Mouse (Mus musculus): ENCODE measurements around the gene Trappc6b. TPM values are rescaled to one million over a fixed set of nuclear protein-coding genes. Genes with fewer than 3 reads are reported as not detected.
A peak's percentile ranks its signal among the peaks of the same experiment; 100 is the strongest.
"Not testable (repeated sequence)": the region's sequence is repeated elsewhere in the genome, so short reads cannot be mapped to it uniquely, and the experiment has no call there.

The Trappc6b gene
- total RNA-seq, 2 experiments from 2014 or later: 29.9 to 33.7 TPM

DNA sequence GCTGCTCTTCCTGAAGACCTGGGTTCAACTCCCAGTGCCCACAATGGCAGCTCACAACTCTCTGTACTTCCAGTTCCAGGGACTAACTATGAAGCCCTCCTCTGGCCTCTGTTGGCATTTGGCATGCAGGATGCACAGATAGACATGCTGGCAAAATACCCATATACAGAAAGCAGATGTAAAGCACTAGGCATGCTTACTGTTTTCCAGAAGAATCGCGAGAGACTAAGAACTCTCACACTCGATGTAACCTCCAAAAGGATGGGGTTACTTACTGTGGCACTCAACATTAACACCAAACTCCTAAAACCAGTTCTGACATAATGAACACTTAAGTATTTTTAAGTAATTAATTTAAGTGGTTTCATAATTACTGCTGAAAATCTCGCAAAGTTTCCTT is 950 bp downstream of the Trappc6b start:
- DNase-seq: no peak
- intact Hi-C loops (cut with DNase I; ENCODE audit: low total_unique reads): loop anchor here (10.0 kb wide), 1 partner anchor 74 kb away; no protein-coding TSS in a partner anchor

DNA sequence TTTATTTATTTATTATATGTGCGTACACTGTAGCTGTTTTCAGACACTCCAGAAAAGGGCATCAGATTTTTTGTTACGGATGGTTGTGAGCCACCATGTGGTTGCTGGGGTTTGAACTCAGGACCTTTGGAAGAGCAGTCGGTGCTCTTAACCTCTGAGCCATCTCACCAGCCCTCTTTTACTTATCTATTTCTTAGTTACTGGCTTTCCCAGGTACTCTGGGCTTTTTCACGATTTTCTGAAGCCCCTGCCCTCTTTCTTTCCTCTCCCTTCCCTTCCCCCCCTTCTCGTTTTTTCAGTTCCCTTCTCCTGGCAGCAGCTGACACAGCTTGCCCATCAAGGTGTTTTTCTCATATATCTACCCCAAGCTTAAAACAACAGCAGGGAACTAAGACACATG is 3.0 kb downstream of the Trappc6b start:
- intact Hi-C loops (cut with DNase I; ENCODE audit: low total_unique reads); DNase-seq: not testable (repeated sequence)

DNA sequence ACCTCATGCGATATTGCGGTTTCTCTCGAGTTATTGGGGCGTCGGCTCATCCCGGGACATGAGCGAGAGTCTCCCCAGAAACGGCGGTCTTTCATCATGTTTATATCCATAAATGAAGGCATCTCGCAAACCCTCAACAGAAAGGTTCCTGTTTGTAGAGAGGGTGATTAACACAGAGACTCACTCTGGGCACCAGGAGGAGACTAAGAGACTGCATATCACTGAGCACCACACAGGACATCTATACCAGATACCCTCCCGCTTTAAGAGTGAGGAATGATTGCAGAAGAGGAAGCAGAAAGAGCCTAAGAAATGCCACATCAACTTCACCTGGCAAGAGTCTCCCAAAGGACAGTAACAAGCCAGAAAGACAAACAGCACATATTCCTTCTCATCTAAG is 5.0 kb downstream of the Trappc6b start:
- intact Hi-C loops (cut with DNase I; ENCODE audit: low total_unique reads): no loop called here

DNA sequence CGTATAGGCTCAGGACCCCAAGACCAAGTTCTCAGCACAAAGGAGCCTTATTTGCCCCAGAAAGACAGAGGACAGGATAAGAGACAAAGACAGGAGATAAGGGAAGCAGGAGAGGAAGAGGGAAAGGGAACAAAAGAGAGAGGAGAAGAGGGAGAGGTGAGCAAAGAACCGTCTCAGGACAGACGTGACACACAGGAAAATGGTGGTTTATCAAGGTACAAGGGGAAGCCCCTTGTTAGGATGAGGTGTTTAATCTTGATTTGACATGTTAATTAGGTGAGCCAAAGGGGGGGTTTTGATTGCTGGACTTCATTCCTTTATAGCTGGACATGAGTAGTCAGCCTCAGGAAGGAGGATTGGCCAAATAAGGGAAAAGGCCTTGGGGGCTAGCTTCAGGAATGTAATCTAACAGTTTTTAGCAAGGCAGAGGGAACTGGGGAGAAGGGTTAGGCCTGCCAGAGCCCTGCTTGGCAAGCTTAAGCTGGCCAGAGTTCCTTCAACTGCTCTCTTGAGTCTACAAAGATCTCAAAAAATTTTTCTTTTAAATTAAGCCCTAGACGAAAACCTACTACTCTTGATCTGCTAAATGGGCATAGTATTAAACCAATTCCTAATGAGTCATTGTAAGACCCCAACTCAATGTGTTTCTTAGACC is 5.9 kb downstream of the Trappc6b start:
- intact Hi-C loops (cut with DNase I; ENCODE audit: low total_unique reads): no loop called here
- DNase-seq: no peak

More for the DNA sequence above, 5.0 kb downstream of the Trappc6b start:
- no peak for DNase-seq

DNA sequence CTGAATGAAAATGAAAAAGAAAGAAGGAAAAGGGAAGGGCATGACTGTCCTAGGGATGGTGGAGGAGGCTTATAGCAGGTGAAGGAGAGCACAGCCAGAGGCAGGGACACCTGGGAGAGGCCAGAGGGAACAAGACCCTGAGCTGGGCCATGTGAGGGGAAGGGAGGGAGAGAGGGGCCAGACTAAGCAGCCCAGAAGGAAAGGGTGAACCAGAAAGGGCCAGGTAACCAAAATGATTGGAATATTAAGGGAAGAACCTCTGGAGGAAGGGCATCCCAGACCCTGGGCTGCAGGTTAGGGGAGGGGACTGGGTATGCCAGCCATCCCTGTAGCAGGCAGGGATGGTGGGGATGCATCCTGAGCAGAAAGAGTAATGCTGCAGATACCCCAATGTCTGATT is 7.3 kb downstream of the Trappc6b start:
- no peak for DNase-seq
- intact Hi-C loops (cut with DNase I; ENCODE audit: low total_unique reads): no loop called here

DNA sequence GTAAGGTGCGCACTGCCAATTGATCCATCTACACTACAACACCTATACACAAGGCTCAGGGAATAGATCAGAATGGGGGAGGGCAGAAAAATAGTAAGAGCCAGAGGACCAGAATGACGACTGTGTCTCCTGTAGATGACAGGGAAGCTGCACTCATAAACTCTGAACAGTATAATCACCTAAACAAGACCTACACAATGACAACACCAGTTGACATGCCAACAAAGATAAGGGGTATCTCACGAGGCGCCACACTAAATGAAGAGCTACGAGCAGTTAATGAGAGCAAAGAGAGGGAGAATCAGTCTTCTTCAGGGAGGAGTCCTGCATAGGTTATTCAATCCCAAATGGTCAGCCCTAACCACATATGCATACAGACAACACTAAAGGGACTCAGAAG is 8.1 kb downstream of the Trappc6b start:
- DNase-seq: no peak
- intact Hi-C loops (cut with DNase I; ENCODE audit: low total_unique reads): no loop called here

DNA sequence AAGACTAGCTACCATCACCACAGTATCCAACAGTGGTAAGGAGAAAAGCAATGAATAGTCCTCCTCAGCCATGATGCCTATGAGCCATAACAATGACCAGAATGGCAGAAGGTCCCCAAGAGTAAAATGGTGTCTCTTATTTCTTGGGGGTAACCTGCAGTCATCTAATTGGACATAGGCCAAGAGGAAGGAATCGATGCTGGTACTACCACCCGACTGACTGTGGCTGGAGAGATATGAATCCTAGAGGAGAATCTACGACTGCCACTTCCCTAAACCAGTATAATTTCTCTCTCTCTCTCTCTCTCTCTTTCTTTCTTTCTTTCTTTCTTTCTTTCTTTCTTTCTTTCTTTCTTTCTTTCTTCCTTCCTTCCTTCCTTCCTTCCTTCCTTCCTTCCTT is 8.8 kb downstream of the Trappc6b start:
- intact Hi-C loops (cut with DNase I; ENCODE audit: low total_unique reads): no loop called here
- no peak for DNase-seq

DNA sequence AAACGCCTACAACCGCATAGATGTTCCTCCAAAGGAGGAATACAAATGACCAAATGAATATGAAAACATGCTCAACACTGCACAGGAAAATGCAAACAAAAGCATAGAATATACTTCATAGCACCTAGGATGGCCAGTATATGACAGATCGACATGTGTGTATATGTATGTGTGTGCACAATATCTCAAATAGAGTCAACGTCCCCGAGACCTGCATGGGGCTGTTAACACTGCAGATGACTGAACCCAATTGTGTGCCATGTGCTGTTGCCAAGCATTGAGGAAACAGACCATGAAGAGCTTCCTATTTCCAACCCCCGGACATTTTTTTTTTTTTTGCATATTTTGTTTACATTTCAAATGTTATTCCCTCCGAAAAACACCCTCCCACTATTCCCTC is 20.4 kb downstream of the Trappc6b start:
- intact Hi-C loops (cut with DNase I; ENCODE audit: low total_unique reads): no loop called here
- no peak for DNase-seq

DNA sequence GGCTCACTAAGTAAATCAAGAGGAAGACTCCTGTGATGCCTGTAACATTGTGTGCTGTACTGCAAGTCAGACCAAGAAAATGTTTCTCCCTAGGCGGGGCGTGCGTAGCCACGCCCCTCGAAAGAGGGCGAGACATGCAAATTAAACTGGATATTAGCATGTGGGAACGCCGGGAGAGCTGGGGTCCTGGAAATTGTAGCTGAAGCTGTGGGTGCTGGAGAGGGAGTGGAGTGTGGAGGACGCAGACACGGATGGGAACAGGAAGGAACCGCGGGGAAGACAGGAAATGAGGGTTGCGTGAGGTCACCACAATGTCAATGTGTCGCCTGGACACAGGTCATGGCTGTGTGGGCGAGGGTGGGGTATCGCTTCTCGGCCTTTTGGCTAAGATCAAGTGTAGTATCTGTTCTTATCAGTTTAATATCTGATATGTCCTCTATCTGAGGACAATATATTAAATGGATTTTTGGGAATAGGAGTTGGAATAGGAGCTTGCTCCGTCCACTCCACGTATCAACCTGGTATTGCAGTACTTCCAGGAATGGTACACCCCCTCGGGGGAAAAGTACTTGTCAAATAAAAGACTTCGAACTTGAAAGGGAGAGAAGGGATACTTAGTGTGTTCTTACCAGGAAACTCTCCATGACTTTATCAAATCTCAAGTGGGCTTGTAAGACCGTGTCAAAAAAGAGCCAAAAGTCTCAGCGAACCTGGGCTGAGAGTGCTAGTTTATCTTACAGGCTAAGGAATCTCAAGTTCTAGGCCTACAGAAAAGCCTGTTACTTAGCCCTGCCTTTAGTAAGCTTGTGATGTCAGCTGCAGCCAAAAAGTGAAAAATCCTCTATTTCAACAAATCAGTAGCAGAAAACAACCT is 21.1 kb downstream of the Trappc6b start:
- intact Hi-C loops (cut with DNase I; ENCODE audit: low total_unique reads): no loop called here
- DNase-seq: peak; percentile 6

DNA sequence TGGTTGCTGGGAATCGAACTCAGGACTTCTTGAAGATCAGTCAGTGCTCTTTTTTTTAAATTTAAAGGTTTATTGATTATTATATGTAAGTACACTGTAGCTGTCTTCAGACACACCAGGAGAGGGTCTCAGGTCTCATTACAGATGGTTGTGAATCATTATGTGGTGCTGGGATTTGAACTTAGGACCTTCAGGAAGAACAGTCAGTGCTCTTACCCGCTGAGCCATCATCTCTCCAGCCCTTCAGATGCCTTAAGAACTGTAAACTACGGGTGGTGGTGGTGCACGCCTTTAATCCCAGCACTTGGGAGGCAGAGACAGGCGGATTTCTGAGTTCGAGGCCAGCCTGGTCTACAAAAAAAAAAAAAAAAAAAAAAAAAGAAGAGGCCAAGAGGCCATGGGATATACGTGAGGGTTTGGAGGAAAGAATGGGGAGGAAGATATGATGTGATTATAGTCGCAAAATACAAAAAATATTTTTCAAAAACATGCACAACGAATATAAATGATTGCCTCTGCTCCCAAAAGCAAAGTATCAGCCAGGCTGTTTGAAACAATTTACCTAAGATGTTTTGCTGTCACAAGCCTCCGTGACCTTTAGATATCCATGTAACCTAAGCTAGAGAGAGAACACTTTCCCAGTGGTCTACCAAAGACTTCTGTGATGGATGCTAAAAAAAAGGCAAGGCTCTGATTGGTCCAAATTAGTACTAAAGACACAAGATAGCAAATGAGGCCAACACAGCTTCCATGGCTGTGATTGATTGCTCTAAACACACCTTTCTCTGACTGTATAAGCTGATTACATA is 21.9 kb downstream of the Trappc6b start:
- DNase-seq: no peak
- intact Hi-C loops (cut with DNase I; ENCODE audit: low total_unique reads): no loop called here

DNA sequence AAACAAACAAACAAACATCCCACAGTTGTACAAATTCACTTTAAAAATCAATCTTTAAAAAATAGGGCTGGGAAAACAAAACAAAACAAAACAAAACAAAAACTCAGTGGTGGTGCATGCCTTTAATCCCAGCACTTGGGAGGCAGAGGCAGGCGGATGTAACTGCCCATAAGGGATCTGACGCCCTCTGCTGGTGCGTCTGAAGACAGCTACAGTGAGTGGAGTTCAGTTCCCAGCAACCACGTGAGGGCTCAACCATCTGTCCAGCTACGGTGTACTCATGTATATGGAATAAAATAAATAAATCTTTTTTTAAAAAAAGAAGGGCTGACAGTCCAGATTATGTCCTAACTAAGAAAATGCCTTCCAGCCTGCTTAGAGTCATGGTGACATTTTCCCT is 29.2 kb downstream of the Trappc6b start:
- DNase-seq: no peak
- intact Hi-C loops (cut with DNase I; ENCODE audit: low total_unique reads): no loop called here

DNA sequence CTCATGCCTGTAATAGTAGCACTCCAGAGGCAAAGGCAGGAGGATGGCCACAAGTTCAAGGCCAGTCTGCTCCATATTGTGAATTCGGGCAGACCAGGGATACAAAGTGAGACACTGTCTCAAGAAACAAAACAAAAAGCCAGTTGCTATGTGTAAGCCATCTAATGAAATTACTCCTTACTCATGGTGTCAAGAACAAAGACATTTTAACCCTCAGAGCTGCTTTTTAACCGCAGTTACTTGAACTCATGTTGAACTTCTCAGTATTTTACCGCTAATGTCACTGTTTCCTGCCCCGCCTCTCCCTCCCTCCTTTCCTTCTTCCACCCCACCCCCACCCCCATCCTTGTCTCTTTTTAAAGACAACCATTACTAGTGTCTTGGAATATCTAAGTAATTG is 40.0 kb downstream of the Trappc6b start:
- intact Hi-C loops (cut with DNase I; ENCODE audit: low total_unique reads): no loop called here
- DNase-seq: no peak

DNA sequence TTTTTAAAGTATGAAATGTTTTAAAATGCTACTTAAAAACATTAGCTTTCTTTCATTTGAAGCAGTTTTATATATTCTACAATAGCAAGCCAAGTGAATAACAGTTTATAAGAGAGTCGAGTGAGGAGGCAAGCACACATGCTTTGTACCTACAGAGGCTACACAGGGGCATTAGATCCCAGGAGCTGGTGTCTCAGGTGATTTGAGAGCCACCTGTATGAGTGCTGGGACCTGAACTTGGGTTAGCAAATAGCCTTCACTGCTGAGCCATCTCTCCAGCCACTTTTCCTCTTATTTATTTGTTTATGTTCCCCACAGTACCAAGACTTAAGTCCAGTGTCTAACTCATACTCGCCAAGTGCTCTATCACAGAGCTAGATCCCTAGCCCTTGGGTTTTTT is 41.4 kb downstream of the Trappc6b start:
- DNase-seq: no peak
- intact Hi-C loops (cut with DNase I; ENCODE audit: low total_unique reads): no loop called here

DNA sequence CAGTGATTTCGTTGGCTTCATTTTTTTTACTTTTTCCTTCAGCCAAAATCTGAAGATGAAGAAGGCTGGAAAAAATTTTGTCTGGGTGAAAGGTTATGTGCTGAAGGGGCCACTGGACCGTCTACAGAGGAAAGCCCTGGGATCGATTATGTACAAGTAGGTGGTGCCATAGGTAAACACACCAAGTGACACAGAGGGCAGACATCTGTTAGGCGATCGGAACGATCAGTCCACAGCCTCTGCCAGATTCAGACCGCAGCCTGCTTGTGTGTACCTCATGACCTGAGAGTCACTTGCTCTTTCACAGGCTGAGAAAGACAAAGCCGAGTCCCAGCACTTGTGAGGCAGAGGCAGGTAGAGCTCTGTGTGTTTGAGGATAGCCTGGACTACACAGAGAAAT is 43.3 kb downstream of the Trappc6b start:
- intact Hi-C loops (cut with DNase I; ENCODE audit: low total_unique reads): no loop called here
- DNase-seq: no peak

DNA sequence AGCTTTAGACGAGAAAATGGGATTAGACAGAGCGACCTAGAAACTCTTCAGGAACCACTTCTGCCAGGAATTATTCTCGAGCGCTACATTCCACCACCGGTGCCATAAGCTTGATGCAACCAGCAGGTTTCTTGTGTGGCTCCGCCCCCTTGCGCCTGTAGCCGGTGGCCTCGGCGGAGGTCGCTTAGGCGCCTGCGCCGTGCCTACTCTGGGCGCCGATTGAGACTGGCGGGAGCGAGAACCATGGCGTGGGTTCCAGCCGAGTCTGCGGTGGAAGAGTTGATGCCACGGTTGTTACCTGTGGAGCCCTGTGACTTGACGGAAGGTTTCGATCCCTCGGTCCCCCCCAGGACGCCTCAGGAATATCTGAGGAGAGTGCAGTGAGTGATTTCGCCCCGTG is 48.0 kb downstream of the Trappc6b start, which contains the start of gene Gemin2:
Gene Gemin2, plus strand, starts transcription at position 160 of the 400 bp plus-strand sequence.
- DNase-seq: peak; percentile 93
- intact Hi-C loops (cut with DNase I; ENCODE audit: low total_unique reads): no loop called here

DNA sequence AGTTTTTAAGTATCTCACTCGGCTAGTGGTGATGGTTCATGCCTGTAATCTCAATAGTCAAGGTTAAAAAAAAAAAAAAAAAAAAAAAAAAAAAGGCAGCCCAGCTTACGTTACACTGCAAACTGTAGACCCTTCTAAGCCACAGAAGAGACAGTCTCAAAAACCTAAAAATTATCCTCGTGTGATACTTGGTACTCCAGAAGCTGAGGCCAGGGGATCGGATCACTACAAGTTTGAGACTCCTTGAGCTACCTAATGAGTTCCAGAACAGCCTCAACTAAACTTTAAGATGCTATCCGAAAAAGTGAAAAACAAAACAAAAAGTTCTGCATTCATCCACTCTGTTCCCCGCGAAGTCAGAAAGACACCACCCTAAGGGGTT is 48.6 kb downstream of the Trappc6b start:
- no peak for DNase-seq
- intact Hi-C loops (cut with DNase I; ENCODE audit: low total_unique reads): no loop called here

DNA sequence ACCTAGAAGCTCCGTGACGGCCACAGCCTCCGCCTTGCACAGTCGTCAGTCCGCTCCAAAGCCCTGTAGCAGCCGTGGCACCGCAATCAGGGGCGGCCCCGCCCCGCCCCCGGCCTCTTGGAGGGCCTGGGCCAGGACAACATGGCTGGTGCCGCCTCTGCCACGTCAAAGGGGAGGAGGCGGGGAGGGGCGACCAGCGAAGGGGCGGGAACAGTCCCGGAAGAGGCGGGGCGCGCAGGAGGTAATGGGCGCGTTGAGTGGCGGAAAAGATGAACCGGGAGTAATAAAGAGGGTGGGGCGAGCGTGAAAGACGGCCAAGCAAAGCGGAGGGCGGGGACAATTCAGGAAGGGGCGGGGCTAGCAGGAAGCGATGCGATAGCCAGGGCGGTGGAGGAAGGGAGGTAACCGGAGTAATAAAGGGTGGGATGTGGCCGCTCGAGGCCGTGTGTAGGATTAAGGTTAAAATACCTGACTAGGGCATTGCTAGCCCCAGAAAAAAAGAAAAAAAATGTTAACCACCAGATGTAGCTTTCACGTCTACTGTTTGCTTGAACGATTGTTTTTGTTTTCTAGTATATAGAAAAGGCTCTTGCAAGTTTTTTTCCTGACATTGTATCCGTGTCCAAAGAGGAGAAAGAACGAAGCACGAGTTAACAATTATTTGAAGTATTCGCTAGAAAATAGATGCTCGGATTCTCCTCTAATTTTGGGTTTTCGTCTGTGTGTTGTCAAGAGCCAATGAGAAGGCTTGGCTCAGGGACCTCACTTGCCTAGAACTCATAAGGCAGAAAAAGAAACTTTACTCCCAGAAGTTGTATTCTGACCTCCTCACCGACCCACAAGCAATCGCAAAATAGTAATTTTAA is 49.2 kb downstream of the Trappc6b start, which contains the start of gene Sec23a:
Gene Sec23a, minus strand, starts transcription at position 174 of the 866 bp plus-strand sequence.
- DNase-seq: peak; percentile 98
- intact Hi-C loops (cut with DNase I; ENCODE audit: low total_unique reads): no loop called here

DNA sequence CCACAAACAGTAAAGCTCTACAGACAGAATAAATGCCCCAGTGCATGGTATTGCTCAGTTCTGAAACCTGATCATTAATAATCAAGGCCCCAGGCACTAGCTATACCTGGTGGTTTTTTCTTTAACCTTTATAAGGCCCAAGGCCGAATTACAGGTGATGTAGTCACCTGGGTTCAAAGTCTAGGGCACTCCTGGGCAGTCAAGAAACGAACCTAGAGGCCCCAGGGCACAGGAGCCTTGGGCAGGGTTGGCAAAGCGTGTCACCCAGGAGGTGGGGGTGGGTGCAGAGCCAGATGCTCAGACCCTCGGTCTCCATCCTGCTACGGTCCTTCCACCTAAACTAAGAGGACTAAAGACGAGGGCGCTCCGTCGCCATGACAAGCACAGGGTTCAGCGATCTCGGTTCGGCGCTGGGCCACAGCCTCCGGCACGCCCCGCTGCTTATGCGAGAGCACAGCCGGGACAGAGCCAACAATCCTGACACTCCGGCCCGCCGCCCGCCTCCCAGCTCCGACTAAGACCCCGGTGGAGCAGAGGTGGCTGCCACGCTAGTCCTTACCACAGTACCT is 49.9 kb downstream of the Trappc6b start:
- no peak for DNase-seq
- intact Hi-C loops (cut with DNase I; ENCODE audit: low total_unique reads): no loop called here

DNA sequence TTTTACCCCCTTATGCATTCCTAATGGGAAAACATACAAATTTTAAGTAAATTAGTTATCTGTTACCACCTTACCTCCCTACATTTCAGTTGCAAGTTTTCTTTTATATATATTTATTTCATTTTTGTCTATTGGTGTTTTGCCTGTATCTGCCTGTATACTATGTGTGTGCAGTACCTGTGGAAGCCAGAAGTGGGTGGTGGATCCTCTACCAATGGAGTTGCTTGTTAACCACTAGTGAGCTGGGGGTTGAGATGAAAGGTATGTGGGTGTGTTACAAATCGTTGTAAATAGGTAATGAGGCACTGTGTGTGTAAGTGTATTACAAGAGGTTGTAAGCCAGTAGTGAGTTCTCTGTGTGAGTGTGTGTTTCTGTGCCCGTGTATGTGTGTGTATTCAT is 50.8 kb downstream of the Trappc6b start:
- intact Hi-C loops (cut with DNase I; ENCODE audit: low total_unique reads): no loop called here
- DNase-seq: no peak

Measured in gastrocnemius, postnatal 14 days (tissue).